Mouse (Mus musculus): ENCODE measurements around the gene Gpi1. TPM values are rescaled to one million over a fixed set of nuclear protein-coding genes. Genes with fewer than 3 reads are reported as not detected.

Gpi1 gene
- total and polyA plus RNA-seq, 3 experiments, result 278 to 693 (median 332) TPM

DNA sequence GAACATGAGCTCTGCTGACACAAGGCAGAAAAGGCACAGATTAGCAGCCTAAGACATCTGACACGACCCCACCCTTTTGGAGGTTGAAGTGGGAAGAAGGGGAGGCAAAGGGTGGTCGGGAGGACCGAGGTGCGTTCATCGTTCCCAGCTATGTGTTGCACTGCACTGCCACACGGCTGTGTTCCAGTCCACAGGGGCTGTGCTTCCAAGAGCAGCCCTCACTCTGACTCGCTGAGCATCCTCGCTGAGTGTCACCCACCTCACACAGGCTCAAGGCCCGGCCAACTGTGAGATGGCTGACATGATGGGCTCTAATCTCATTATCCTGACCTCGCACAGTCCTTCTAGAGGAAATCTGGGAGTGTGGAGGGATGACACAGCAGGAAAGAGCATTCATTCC is 13.7 kb downstream of the Gpi1 start:
- Histone ChIP-seq H3K9me3 (replicated peaks; ENCODE audit: low read length) (no peaks in the 10 kb centered on the region), H3K4me1 (ENCODE audit: control insufficient read depth in 1 of 2, insufficient read depth in 2 of 2) (no peaks in the 10 kb centered on the region), H3K4me2 (ENCODE audit: insufficient read depth, low read depth, poor library complexity, severe bottlenecking) (no peak overlapping the region), H3K27me3 (replicated peaks) (no peaks in the 10 kb centered on the region), H3K9ac (ENCODE audit: insufficient read depth, low read depth) (no peak overlapping the region), H3K27ac (ENCODE audit: insufficient read depth, low read depth) (no peak overlapping the region), H3K79me2 (replicated peaks; ENCODE audit: control insufficient read depth, extremely low read depth, insufficient read depth, poor library complexity, severe bottlenecking) (no peaks in the 10 kb centered on the region), H3K36me3 (replicated peaks in 1 of 2; ENCODE audit: control insufficient read depth in 1 of 2, insufficient read depth in 1 of 2, low read length in 1 of 2) (peaks cover 88 to 100% of the 10 kb centered on the region in 2 experiments), H3K4me3 (replicated peaks in 1 of 3; ENCODE audit: low read depth in 2 of 3, low read length in 2 of 3, poor library complexity in 1 of 3) (no peak overlapping the region)
- dilution Hi-C loops (cut with MboI; ENCODE audit: extremely low pct_ligation_motif_present, extremely low pct_unique_long_range_greater_than_20kb, low sequenced_read_pairs), result no loop called here
- in situ Hi-C loops (cut with MboI; ENCODE audit: low pct_ligation_motif_present, low pct_unique_long_range_greater_than_20kb, low sequenced_read_pairs), result no loop called here
- TF ChIP-seq KAT2A (IDR thresholded peaks at IDR 0.05; ENCODE audit: insufficient replicate concordance, low read length) (no peak), MYC (IDR thresholded peaks at IDR 0.05; ENCODE audit: low read depth, low read length) (no peak)
- no peak for DNase-seq (ENCODE audit: extremely low read depth)

DNA sequence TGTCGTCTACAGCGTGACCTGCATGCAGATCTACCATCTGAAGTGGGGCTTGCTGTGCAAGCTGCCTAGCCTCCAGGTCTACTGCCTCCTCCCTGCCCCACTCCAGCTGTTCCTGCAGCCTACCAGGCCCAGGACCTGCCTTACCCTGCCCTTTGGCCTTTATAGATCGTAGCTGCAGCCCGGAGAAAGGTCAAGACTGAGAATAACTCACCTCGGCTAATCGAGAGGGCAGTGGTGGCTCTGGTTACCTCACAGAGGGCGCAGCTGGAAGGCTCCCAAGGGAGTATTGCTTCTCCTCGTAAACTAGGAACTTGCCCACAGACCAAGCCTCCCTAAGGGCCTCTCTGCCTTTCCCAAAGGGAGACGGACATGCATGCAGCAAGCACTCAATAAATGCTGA is 14.7 kb downstream of the Gpi1 start:
- Histone ChIP-seq H3K4me2 (ENCODE audit: insufficient read depth, low read depth, poor library complexity, severe bottlenecking) (no peak overlapping the region), H3K4me1 (ENCODE audit: control insufficient read depth in 1 of 2, insufficient read depth in 2 of 2) (no peaks in the 10 kb centered on the region; a peak in 1 of 4 replicates), H3K4me3 (replicated peaks in 1 of 3; ENCODE audit: low read depth in 2 of 3, low read length in 2 of 3, poor library complexity in 1 of 3) (no peak overlapping the region), H3K27me3 (replicated peaks) (no peaks in the 10 kb centered on the region), H3K27ac (ENCODE audit: insufficient read depth, low read depth) (no peak overlapping the region), H3K79me2 (replicated peaks; ENCODE audit: control insufficient read depth, extremely low read depth, insufficient read depth, poor library complexity, severe bottlenecking) (no peaks in the 10 kb centered on the region), H3K36me3 (replicated peaks in 1 of 2; ENCODE audit: control insufficient read depth in 1 of 2, insufficient read depth in 1 of 2, low read length in 1 of 2) (peaks cover 88 to 100% of the 10 kb centered on the region in 2 experiments), H3K9me3 (replicated peaks; ENCODE audit: low read length) (no peaks in the 10 kb centered on the region), H3K9ac (ENCODE audit: insufficient read depth, low read depth) (no peak overlapping the region)
- no peak for TF ChIP-seq ELF1 (IDR thresholded peaks at IDR 0.05; ENCODE audit: low read depth, low read length)
- in situ Hi-C loops (cut with MboI; ENCODE audit: low pct_ligation_motif_present, low pct_unique_long_range_greater_than_20kb, low sequenced_read_pairs) (no loop called here), dilution Hi-C loops (cut with MboI; ENCODE audit: extremely low pct_ligation_motif_present, extremely low pct_unique_long_range_greater_than_20kb, low sequenced_read_pairs) (no loop called here)
- DNase-seq (ENCODE audit: extremely low read depth), result no peak

DNA sequence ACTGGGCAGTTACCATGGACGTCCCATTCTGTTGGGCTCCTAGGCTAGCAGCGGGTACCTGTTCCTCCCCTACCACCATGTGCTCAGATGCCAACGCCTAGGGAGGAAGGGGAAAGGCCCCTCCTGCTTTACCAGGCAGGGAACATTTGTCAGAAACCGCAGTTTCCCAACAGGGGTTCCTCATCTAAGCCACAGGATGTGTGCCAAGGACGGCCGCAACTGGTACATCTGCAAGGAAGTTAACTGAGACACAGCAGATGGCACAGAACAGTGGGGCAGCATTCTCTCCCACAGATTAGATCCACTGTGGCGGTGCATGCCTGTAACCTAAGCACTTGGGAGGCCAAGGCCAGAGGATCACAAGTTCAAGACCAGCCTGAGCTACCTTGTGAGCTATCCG is 15.5 kb downstream of the Gpi1 start:
- no peaks in the 10 kb centered on the region for H3K79me2 ChIP-seq (replicated peaks; ENCODE audit: control insufficient read depth, extremely low read depth, insufficient read depth, poor library complexity, severe bottlenecking)
- no peaks in the 10 kb centered on the region for H3K9me3 ChIP-seq (replicated peaks; ENCODE audit: low read length)
- H3K4me2 ChIP-seq (ENCODE audit: insufficient read depth, low read depth, poor library complexity, severe bottlenecking), result no peak overlapping the region
- in situ Hi-C loops (cut with MboI; ENCODE audit: low pct_ligation_motif_present, low pct_unique_long_range_greater_than_20kb, low sequenced_read_pairs) (no loop called here), dilution Hi-C loops (cut with MboI; ENCODE audit: extremely low pct_ligation_motif_present, extremely low pct_unique_long_range_greater_than_20kb, low sequenced_read_pairs) (no loop called here)
- H3K4me1 ChIP-seq (ENCODE audit: control insufficient read depth in 1 of 2, insufficient read depth in 2 of 2), result peaks cover 2 to 8% of the 10 kb centered on the region in 2 experiments; a peak in 2 of 4 replicates
- no peak overlapping the region for H3K9ac ChIP-seq (ENCODE audit: insufficient read depth, low read depth)
- H3K27me3 ChIP-seq (replicated peaks), result no peaks in the 10 kb centered on the region
- no peak overlapping the region for H3K27ac ChIP-seq (ENCODE audit: insufficient read depth, low read depth)
- peaks cover 88 to 100% of the 10 kb centered on the region in 2 experiments for H3K36me3 ChIP-seq (replicated peaks in 1 of 2; ENCODE audit: control insufficient read depth in 1 of 2, insufficient read depth in 1 of 2, low read length in 1 of 2)
- TF ChIP-seq RCOR1 (conservative IDR thresholded peaks at IDR 0.05; ENCODE audit: low read depth, low read length), result no peak
- no peak for TF ChIP-seq ZNF384 (IDR thresholded peaks at IDR 0.05; ENCODE audit: low read depth, low read length)
- no peak for TF ChIP-seq KAT2A (IDR thresholded peaks at IDR 0.05; ENCODE audit: insufficient replicate concordance, low read length)
- TF ChIP-seq MAX (IDR thresholded peaks at IDR 0.05; ENCODE audit: low read length), result no peak
- TF ChIP-seq PAX5 (IDR thresholded peaks at IDR 0.05; ENCODE audit: low read length), result no peak
- no peak for TF ChIP-seq MYC (IDR thresholded peaks at IDR 0.05; ENCODE audit: low read depth, low read length)
- no peak for TF ChIP-seq NELFE (IDR thresholded peaks at IDR 0.05; ENCODE audit: low read depth, low read length)
- no peak for DNase-seq (ENCODE audit: extremely low read depth)
- H3K4me3 ChIP-seq (replicated peaks in 1 of 3; ENCODE audit: low read depth in 2 of 3, low read length in 2 of 3, poor library complexity in 1 of 3), result no peak overlapping the region
